Mouse (Mus musculus) left cerebral cortex, postnatal 25 days (tissue): ENCODE results near the gene Sirpa. TPM values are rescaled to one million over a fixed set of nuclear protein-coding genes. Genes with fewer than 3 reads are reported as not detected.

Experiments
- DNase-seq, 2 experiments: peaks; one replicate each; pipeline ENCODE4 v3.0.0; 2022; ENCODE audit warnings: low spot score in 2 of 2, mixed read lengths in 1 of 2
- intact Hi-C: fragments of 180-260 bp; cut with DNase I; formaldehyde crosslinking; loops from one replicate; pipeline ENCODE4 v1.15.1; 2025
- total RNA-seq, 2 experiments: library from RNA; stranded (reverse); gene quantifications; 2 replicates each; pipeline ENCODE4 v1.2.3; 2021

The Sirpa gene
- 100 to 1,000 TPM; 387 to 409 TPM for total RNA-seq

GRCm38 (mm10) chr2:129592459-129593140 lies at the start of gene Sirpa:
TSS of gene Sirpa (plus strand) at chr2:129592835.
- intact Hi-C loops = loop anchor here (1.0 kb wide), 1 partner anchor 18 kb away; no protein-coding TSS in a partner anchor
- DNase-seq = peak; percentile 78 to 92

- no peak for DNase-seq
- intact Hi-C loops = no loop called here
These were observed 48.2 kb upstream of the Sirpa start for GRCm38 (mm10) chr2:129544448-129544847.

- DNase-seq = no peak
- intact Hi-C loops = no loop called here
These were observed 47.7 kb upstream of the Sirpa start for GRCm38 (mm10) chr2:129544919-129545318.

- no peak for DNase-seq
- intact Hi-C loops = no loop called here
These were observed 47.0 kb upstream of the Sirpa start for GRCm38 (mm10) chr2:129545596-129545995.

GRCm38 (mm10) chr2:129546772-129547171 lies 45.9 kb upstream of the Sirpa start:
- DNase-seq = no peak
- intact Hi-C loops = no loop called here

GRCm38 (mm10) chr2:129549537-129550135 lies 43.0 kb upstream of the Sirpa start:
- DNase-seq = no peak
- intact Hi-C loops = no loop called here

GRCm38 (mm10) chr2:129550781-129551180 lies 41.9 kb upstream of the Sirpa start:
- no peak for DNase-seq
- intact Hi-C loops = no loop called here

- intact Hi-C loops = no loop called here
- no peak for DNase-seq
These were observed 36.6 kb upstream of the Sirpa start for GRCm38 (mm10) chr2:129556081-129556480.

- DNase-seq = no peak
- intact Hi-C loops = no loop called here
These were observed 34.4 kb upstream of the Sirpa start for GRCm38 (mm10) chr2:129558008-129558874.

GRCm38 (mm10) chr2:129558875-129559219 lies 33.8 kb upstream of the Sirpa start:
- DNase-seq = no peak
- intact Hi-C loops = no loop called here

- DNase-seq = peak in 1 of 2 experiments; percentile 80
- intact Hi-C loops = no loop called here
These were observed 30.8 kb upstream of the Sirpa start for GRCm38 (mm10) chr2:129561796-129562195.

- peak in 1 of 2 experiments; percentile 73 for DNase-seq
- intact Hi-C loops = no loop called here
These were observed 28.5 kb upstream of the Sirpa start for GRCm38 (mm10) chr2:129563944-129564709.

- intact Hi-C loops = no loop called here
- DNase-seq = peak in 1 of 2 experiments; percentile 78
These were observed 23.5 kb upstream of the Sirpa start for GRCm38 (mm10) chr2:129569120-129569519.

- peak in 1 of 2 experiments; percentile 64 for DNase-seq
- intact Hi-C loops = no loop called here
These were observed 23.1 kb upstream of the Sirpa start for GRCm38 (mm10) chr2:129569556-129569955.

- DNase-seq = peak in 1 of 2 experiments; percentile 67
- intact Hi-C loops = loop anchor here (1.0 kb wide), 1 partner anchor 20 kb away; no protein-coding TSS in a partner anchor
These were observed 18.8 kb upstream of the Sirpa start for GRCm38 (mm10) chr2:129573701-129574273.

- peak; percentile 79 to 89 for DNase-seq
- intact Hi-C loops = loop anchor here (1.0 kb wide), 1 partner anchor 19 kb away; no protein-coding TSS in a partner anchor
These were observed 18.1 kb upstream of the Sirpa start for GRCm38 (mm10) chr2:129574395-129575046.

- intact Hi-C loops = no loop called here
- no peak for DNase-seq
These were observed 17.5 kb upstream of the Sirpa start for GRCm38 (mm10) chr2:129575113-129575512.

GRCm38 (mm10) chr2:129576611-129577447 lies 15.8 kb upstream of the Sirpa start:
- peak in 1 of 2 experiments; percentile 66 for DNase-seq
- intact Hi-C loops = no loop called here
